Mouse (Mus musculus) brown adipose tissue, adult 24 weeks (tissue): ENCODE results near the gene Mfsd4a. TPM values are rescaled to one million over a fixed set of nuclear protein-coding genes. Genes with fewer than 3 reads are reported as not detected.
A peak's percentile ranks its signal among the peaks of the same experiment; 100 is the strongest.

Experiments used
- H3K27ac ChIP-seq: fragments of 200-500 bp; replicated peaks from 2 replicates; pipeline ENCODE4 v1.5.1; 2012; ENCODE audit warnings: low read depth, mild to moderate bottlenecking, low read length
- H3K4me1 ChIP-seq: fragments of 200-500 bp; 2 replicates; pipeline ENCODE4 v1.6.1; 2012; ENCODE audit warnings: low read length, mixed read lengths; ENCODE audit not compliant: control insufficient read depth, insufficient read depth, insufficient read length
- H3K4me3 ChIP-seq: fragments of 200-500 bp; 2 replicates; pipeline ENCODE4 v1.5.1; 2012; ENCODE audit warnings: low read depth, mild to moderate bottlenecking, low read length, moderate library complexity; ENCODE audit not compliant: insufficient read depth
- polyA plus RNA-seq: library from polyadenylated mRNA; stranded (reverse); fragments of >200 nt; gene quantifications from 2 replicates; pipeline ENCODE4 v1.2.4, GENCODE M21; 2012; ENCODE audit not compliant: missing spikeins, insufficient read depth, insufficient read length

The Mfsd4a gene
- 0.44 and 1.8 TPM in 2 replicates for polyA plus RNA-seq

- H3K27ac ChIP-seq, result no peak within 1 kb of the TSS
- peak within 1 kb of the TSS; percentile 60 for H3K4me3 ChIP-seq
- H3K4me1 ChIP-seq, result no peaks in the 10 kb centered on the region
Measured at GRCm38 (mm10) chr1:132067261-132068255, at the start of gene Mfsd4a. Gene Mfsd4a (minus strand): TSS chr1:132068062.

GRCm38 (mm10) chr1:132116606-132117005 lies 48.7 kb upstream of the Mfsd4a start:
- Histone ChIP-seq H3K4me3 (no peak overlapping the region), H3K27ac (no peak overlapping the region), H3K4me1 (no peaks in the 10 kb centered on the region)

GRCm38 (mm10) chr1:132113098-132113497 lies 45.2 kb upstream of the Mfsd4a start:
- no peak overlapping the region for H3K27ac ChIP-seq
- no peaks in the 10 kb centered on the region for H3K4me1 ChIP-seq
- H3K4me3 ChIP-seq, result no peak overlapping the region

DNA sequence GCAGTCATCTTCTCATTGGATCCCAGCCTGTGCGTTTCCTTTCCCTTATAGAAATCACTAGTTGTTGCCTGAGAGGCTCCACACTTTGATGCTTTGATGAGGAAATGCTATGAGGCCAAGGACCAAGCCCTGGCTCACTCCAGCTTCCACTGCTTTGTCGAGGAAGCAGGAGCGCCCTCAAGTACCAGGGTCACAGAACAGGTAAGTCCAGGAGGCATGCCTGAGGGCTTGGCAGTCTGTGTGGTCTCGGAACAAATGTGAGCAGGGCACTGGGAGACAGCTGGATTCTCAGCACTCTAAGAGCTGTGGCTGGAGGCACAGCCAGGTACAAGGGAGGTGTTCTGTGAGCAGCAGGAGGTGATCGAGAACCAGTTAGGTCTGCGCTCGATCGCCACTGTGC lies 44.6 kb upstream of the Mfsd4a start:
- no peaks in the 10 kb centered on the region for H3K4me1 ChIP-seq
- no peak overlapping the region for H3K4me3 ChIP-seq
- no peak overlapping the region for H3K27ac ChIP-seq

DNA sequence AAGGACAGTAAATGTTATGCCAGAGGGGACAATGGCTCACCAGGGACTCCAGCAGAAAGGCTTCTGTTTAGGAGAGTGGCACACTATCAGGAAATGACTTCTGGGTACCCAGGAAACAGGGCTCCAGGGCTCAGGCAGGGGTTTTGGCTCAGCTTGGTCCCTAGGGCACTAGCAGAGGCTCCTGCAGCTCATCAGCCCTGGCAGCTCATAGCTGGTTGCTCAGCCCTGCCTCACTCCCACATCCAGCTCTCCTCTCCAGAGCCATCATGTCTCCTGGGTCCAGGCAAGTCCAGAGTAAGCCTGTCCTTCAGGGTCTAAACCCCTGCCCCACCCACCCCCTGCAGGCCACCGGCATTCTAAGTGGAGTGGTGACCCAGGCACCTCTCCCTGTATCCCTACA lies 43.5 kb upstream of the Mfsd4a start:
- no peak overlapping the region for H3K4me3 ChIP-seq
- no peak overlapping the region for H3K27ac ChIP-seq
- H3K4me1 ChIP-seq, result no peaks in the 10 kb centered on the region

DNA sequence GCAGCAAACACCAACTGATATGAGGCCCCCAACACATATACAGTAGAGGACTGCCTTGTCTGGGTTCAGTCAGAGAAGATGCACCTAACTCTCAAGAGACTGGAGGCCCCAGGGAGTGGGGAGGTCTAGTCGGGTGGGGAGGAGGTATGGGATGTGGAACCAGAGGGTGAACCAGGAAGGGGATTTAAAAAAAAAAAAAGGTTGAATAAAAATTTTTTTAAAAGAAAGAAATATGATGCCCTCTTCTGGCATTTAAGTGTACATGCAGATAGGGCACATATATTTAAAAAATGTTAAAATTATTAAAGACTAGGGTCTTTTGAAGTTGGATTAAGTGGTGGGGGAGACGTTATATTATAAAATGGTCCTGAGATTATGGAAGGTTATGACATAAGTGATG lies 41.5 kb upstream of the Mfsd4a start:
- Histone ChIP-seq H3K27ac (no peak overlapping the region), H3K4me3 (no peak overlapping the region), H3K4me1 (no peaks in the 10 kb centered on the region)

GRCm38 (mm10) chr1:132104353-132104752 lies 36.5 kb upstream of the Mfsd4a start:
- no peaks in the 10 kb centered on the region for H3K4me1 ChIP-seq
- no peak overlapping the region for H3K27ac ChIP-seq
- H3K4me3 ChIP-seq, result no peak overlapping the region

- H3K27ac ChIP-seq, result no peak overlapping the region
- no peak overlapping the region for H3K4me3 ChIP-seq
- H3K4me1 ChIP-seq, result no peaks in the 10 kb centered on the region
Measured at GRCm38 (mm10) chr1:132101953-132102697, 34.3 kb upstream of the Mfsd4a start.

- peaks cover 6% of the 10 kb centered on the region; the same call in 1 of the 2 replicates for H3K4me1 ChIP-seq
- no peak overlapping the region for H3K27ac ChIP-seq
- H3K4me3 ChIP-seq, result no peak overlapping the region
Measured at GRCm38 (mm10) chr1:132099775-132100174, 31.9 kb upstream of the Mfsd4a start.

DNA sequence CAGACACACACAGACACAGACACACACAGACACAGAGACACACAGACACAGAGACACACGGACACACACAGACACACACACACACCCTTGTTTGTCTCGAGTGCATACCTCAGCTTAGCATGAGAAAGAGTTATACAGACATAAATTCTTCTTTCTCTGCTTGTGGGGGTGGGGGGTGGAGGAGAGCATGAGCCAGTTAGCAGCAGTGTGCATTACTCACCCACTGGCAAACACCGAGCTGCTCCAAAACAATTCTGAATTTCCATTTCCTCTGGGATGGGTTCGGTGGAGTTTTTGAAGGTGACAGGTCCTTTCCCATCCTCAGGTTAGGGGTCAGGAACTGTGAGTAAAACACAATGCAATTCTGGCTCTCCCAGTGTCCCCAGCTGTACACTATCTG lies 31.2 kb upstream of the Mfsd4a start:
- peaks cover 6% of the 10 kb centered on the region; the same call in 1 of the 2 replicates for H3K4me1 ChIP-seq

GRCm38 (mm10) chr1:132098076-132098475 lies 30.2 kb upstream of the Mfsd4a start:
- Histone ChIP-seq H3K27ac (no peak overlapping the region), H3K4me1 (peaks cover 6% of the 10 kb centered on the region; the same call in 1 of the 2 replicates), H3K4me3 (no peak overlapping the region)

More for the DNA sequence above, 31.2 kb upstream of the Mfsd4a start:
- no peak overlapping the region for H3K4me3 ChIP-seq
- H3K27ac ChIP-seq, result no peak overlapping the region

DNA sequence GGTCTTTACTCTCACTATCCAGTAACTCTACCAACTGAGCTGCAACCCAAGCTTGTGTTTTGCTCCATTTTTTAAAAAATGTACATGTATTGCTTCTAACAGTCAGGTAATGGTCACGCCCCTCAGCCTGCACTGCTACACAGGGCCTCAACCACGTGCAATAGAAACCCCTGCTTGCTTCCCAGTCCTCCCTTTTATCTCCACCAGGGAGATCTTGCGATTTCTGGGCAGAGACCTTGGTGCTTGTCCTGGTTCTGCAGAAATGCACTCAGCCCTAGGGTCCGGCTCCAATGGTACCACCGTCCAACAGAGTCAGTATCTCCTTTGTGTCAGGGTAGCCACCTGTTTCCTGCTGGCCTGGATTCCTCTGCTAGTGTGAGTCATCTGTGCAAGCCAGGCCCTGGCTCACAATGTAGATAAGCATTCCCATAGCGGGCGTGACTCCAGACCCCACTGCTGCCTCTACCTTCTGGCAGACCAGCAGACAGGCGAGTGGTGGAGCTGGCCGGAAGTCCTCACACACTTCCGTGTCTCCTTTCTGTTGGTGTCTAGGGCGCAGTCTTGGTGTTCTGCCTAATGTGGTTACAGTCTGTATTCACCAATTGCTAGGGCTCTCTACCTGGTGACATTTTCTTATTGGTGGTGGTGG lies 27.6 kb upstream of the Mfsd4a start:
- Histone ChIP-seq H3K27ac (no peak overlapping the region), H3K4me1 (peaks cover 6% of the 10 kb centered on the region; the same call in 1 of the 2 replicates), H3K4me3 (no peak overlapping the region)

- Histone ChIP-seq H3K4me1 (peaks cover 6% of the 10 kb centered on the region; the same call in 1 of the 2 replicates), H3K4me3 (no peak overlapping the region), H3K27ac (no peak overlapping the region)
Measured at GRCm38 (mm10) chr1:132093269-132093668, 25.4 kb upstream of the Mfsd4a start.

GRCm38 (mm10) chr1:132090266-132090665 lies 22.4 kb upstream of the Mfsd4a start:
- Histone ChIP-seq H3K4me3 (no peak overlapping the region), H3K27ac (no peak overlapping the region), H3K4me1 (no peaks in the 10 kb centered on the region)

DNA sequence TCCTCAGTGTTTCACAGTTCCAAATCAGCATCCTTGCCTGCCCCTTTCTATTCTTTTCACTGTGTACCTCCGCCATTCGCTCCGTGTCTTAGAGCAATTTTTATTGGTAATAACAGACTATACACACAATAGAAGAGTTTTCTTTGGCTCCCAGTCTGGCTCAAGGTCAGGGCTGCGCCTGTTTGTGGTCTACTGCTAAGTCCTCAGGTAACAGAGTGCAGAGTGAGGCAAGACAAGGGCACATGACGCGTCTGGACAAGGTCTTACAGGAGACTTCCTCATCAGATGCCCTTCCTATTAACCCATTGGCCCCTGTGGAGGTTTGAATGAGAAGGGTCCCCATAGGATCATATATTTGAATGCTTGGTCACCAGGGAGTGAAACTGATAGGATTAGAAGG lies 21.9 kb upstream of the Mfsd4a start:
- H3K4me3 ChIP-seq, result no peak overlapping the region
- H3K27ac ChIP-seq, result no peak overlapping the region

More for the DNA sequence above, 21.9 kb upstream of the Mfsd4a start:
- no peaks in the 10 kb centered on the region for H3K4me1 ChIP-seq
